Mouse (Mus musculus) liver, postnatal 0 days (tissue): ENCODE data around the gene Akap12.

Experiments used
- CTCF ChIP-seq: sonication (generic); IDR thresholded peaks from 2 replicates; pipeline ENCODE4 v1.5.1; 2016; ENCODE audit warnings: antibody characterized with exemption, low read depth
- EP300 ChIP-seq: IDR thresholded peaks from 2 replicates; pipeline ENCODE4 v1.6.1; 2016; ENCODE audit warnings: antibody characterized with exemption, low read depth, mild to moderate bottlenecking

- TF ChIP-seq CTCF (no peak), EP300 (no peak)
Measured at GRCm38 (mm10) chr10:4254459-4254858, 11.7 kb upstream of the Akap12 start.
